Mouse (Mus musculus) liver, embryonic 11.5 days (tissue): ENCODE results near the gene Mkrn1. TPM values are rescaled to one million over a fixed set of nuclear protein-coding genes. Genes with fewer than 3 reads are reported as not detected.
A peak's percentile ranks its signal among the peaks of the same experiment; 100 is the strongest.

Experiments used
- ATAC-seq: fragments of 200-750 bp; cut with Nextera tagmentation; replicated peaks from 2 replicates; pipeline ENCODE4 v1.8.0; 2017; ENCODE audit warnings: moderate number of reproducible peaks, mild to moderate bottlenecking, moderate TSS enrichment, moderate library complexity; ENCODE audit not compliant: low FRiP score
- DNase-seq: peaks from one replicate; pipeline ENCODE4 v3.0.0-alpha.2; 2017; ENCODE audit warnings: low spot score
- H3K27ac ChIP-seq: fragments of 300-500 bp; sonication (generic); 2 replicates; pipeline ENCODE4 v1.5.1; 2014; ENCODE audit warnings: mild to moderate bottlenecking, low read depth, low read length, control low read depth
- H3K27me3 ChIP-seq: fragments of 300-500 bp; sonication (generic); replicated peaks from 2 replicates; pipeline ENCODE4 v1.6.1; 2014; ENCODE audit warnings: low read length, mixed read lengths; ENCODE audit not compliant: control insufficient read depth, insufficient read depth
- H3K36me3 ChIP-seq: fragments of 300-500 bp; sonication (generic); 2 replicates; pipeline ENCODE4 v1.6.1; 2014; ENCODE audit warnings: mild to moderate bottlenecking, low read length, moderate library complexity, mixed read lengths; ENCODE audit not compliant: control insufficient read depth, insufficient read depth
- H3K4me1 ChIP-seq: fragments of 300-500 bp; sonication (generic); replicated peaks from 2 replicates; pipeline ENCODE4 v1.6.1; 2014; ENCODE audit warnings: low read length, mixed read lengths; ENCODE audit not compliant: control insufficient read depth, insufficient read depth
- H3K4me2 ChIP-seq: fragments of 300-500 bp; sonication (generic); 2 replicates; pipeline ENCODE4 v1.6.1; 2014; ENCODE audit warnings: mild to moderate bottlenecking, control low read depth, moderate library complexity
- H3K4me3 ChIP-seq: fragments of 300-500 bp; sonication (generic); 2 replicates; pipeline ENCODE4 v1.5.1; 2014; ENCODE audit warnings: low read depth, low read length, control low read depth
- H3K9ac ChIP-seq: fragments of 300-500 bp; sonication (generic); 2 replicates; pipeline ENCODE4 v1.6.1; 2014; ENCODE audit warnings: low read depth, low read length, control low read depth
- H3K9me3 ChIP-seq: fragments of 300-500 bp; sonication (generic); 2 replicates; pipeline ENCODE4 v1.6.1; 2016; ENCODE audit warnings: low read length, inconsistent platforms, mixed read lengths; ENCODE audit not compliant: control insufficient read depth
- WGBS: fragments of 180-500 bp; shearing (Covaris S2); extraction: QIAGEN DNeasy Blood & Tissue Kit; methylation state at CpG from one replicate; pipeline ENCODE4 v1.1.7; 2014; 5-methylcytosine and 5-hydroxymethylcytosine counted together
- polyA plus RNA-seq: library from polyadenylated mRNA; unstranded; fragments of >200 nt; fragmentation: Nextera tagmentation; extraction: Ambion mirVana; gene quantifications from 2 replicates; pipeline ENCODE4 v1.2.1, GENCODE M21; 2014

The Mkrn1 gene
- polyA plus RNA-seq, 1 experiment from 2014 or later, result 50.8 TPM

- H3K36me3 ChIP-seq, result peaks cover 8% of the 10 kb centered on the region; the same call in 1 of the 2 replicates
These were observed 19.9 kb downstream of the Mkrn1 start for GRCm38 (mm10) chr6:39400343-39400742.

GRCm38 (mm10) chr6:39398342-39398741, 21.9 kb downstream of the Mkrn1 start:
- Histone ChIP-seq H3K36me3 (peaks cover 5% of the 10 kb centered on the region; the same call in 1 of the 2 replicates), H3K4me2 (no peak overlapping the region), H3K27ac (no peak overlapping the region), H3K4me3 (no peak overlapping the region), H3K27me3 (no peaks in the 10 kb centered on the region), H3K4me1 (no peaks in the 10 kb centered on the region), H3K9ac (no peak overlapping the region), H3K9me3 (no peaks in the 10 kb centered on the region)
- DNase-seq (no peak), ATAC-seq (no peak)
- WGBS, result 89% methylated on average over 9 of the region's 9 CpGs

More at GRCm38 (mm10) chr6:39400343-39400742, 19.9 kb downstream of the Mkrn1 start:
- no peak for DNase-seq
- Histone ChIP-seq H3K27ac (no peak overlapping the region), H3K4me1 (no peaks in the 10 kb centered on the region), H3K27me3 (no peaks in the 10 kb centered on the region), H3K4me3 (no peak overlapping the region), H3K4me2 (no peak overlapping the region), H3K9me3 (no peaks in the 10 kb centered on the region), H3K9ac (no peak overlapping the region)
- WGBS, result 81% methylated on average over 7 of the region's 7 CpGs
- no peak for ATAC-seq

- DNase-seq, result no peak
- Histone ChIP-seq H3K27ac (no peak overlapping the region), H3K9me3 (no peaks in the 10 kb centered on the region), H3K4me3 (no peak overlapping the region), H3K36me3 (peaks cover 5% of the 10 kb centered on the region; the same call in 1 of the 2 replicates), H3K4me1 (no peaks in the 10 kb centered on the region), H3K4me2 (no peak overlapping the region), H3K27me3 (no peaks in the 10 kb centered on the region), H3K9ac (no peak overlapping the region)
- WGBS, result 87% methylated on average over 6 of the region's 6 CpGs
- ATAC-seq, result no peak
These were observed 23.2 kb downstream of the Mkrn1 start for GRCm38 (mm10) chr6:39397046-39397445.

- H3K4me2 ChIP-seq, result no peak overlapping the region
- no peak overlapping the region for H3K9ac ChIP-seq
- ATAC-seq (no peak), DNase-seq (no peak)
- 73% methylated on average over 4 of the region's 4 CpGs for WGBS
- no peak overlapping the region for H3K4me3 ChIP-seq
- H3K27me3 ChIP-seq, result no peaks in the 10 kb centered on the region
- H3K4me1 ChIP-seq, result no peaks in the 10 kb centered on the region
- no peaks in the 10 kb centered on the region for H3K9me3 ChIP-seq
- H3K27ac ChIP-seq, result no peak overlapping the region
- peaks cover 5% of the 10 kb centered on the region; the same call in 1 of the 2 replicates for H3K36me3 ChIP-seq
These were observed 24.3 kb downstream of the Mkrn1 start for GRCm38 (mm10) chr6:39395916-39396315.

- Histone ChIP-seq H3K36me3 (peaks cover 5% of the 10 kb centered on the region; the same call in 1 of the 2 replicates), H3K4me2 (no peak overlapping the region), H3K27me3 (no peaks in the 10 kb centered on the region), H3K4me1 (no peaks in the 10 kb centered on the region), H3K27ac (no peak overlapping the region), H3K9ac (no peak overlapping the region), H3K4me3 (no peak overlapping the region), H3K9me3 (no peaks in the 10 kb centered on the region)
- 88% methylated on average over 4 of the region's 4 CpGs for WGBS
- DNase-seq, result no peak
- ATAC-seq, result no peak
These were observed 24.8 kb downstream of the Mkrn1 start for GRCm38 (mm10) chr6:39395471-39395870.

GRCm38 (mm10) chr6:39389988-39390387, 30.3 kb downstream of the Mkrn1 start:
- DNase-seq (no peak), ATAC-seq (no peak)
- no peak overlapping the region for H3K4me2 ChIP-seq
- 86% methylated on average over 2 of the region's 2 CpGs for WGBS
- no peak overlapping the region for H3K9ac ChIP-seq
- H3K27ac ChIP-seq, result no peak overlapping the region
- no peaks in the 10 kb centered on the region for H3K4me1 ChIP-seq
- no peak overlapping the region for H3K4me3 ChIP-seq
- H3K27me3 ChIP-seq, result no peaks in the 10 kb centered on the region; the same call in 1 of the 2 replicates
- no peaks in the 10 kb centered on the region for H3K9me3 ChIP-seq
- no peaks in the 10 kb centered on the region for H3K36me3 ChIP-seq

- ATAC-seq, result no peak
- Histone ChIP-seq H3K4me2 (peak within 1 kb of the TSS; percentile 76), H3K36me3 (no peaks in the 10 kb centered on the region), H3K27me3 (peaks cover 34% of the 10 kb centered on the region), H3K4me1 (peaks cover 8% of the 10 kb centered on the region; the same call in 1 of the 2 replicates), H3K27ac (no peak within 1 kb of the TSS), H3K9ac (peak within 1 kb of the TSS; percentile 34; the same call in 1 of the 2 replicates), H3K4me3 (peak within 1 kb of the TSS; percentile 49), H3K9me3 (no peaks in the 10 kb centered on the region)
- WGBS, result 5% methylated on average over 20 of the region's 20 CpGs
- DNase-seq, result peak; percentile 43
These were observed 39.0 kb downstream of the Mkrn1 start, which contains the start of gene Rab19 for GRCm38 (mm10) chr6:39381125-39381880. Rab19 (plus strand) TSS chr6:39381175.

- WGBS, result 70% methylated on average over 3 of the region's 3 CpGs
- no peak overlapping the region for H3K27ac ChIP-seq
- H3K27me3 ChIP-seq, result peaks cover 34% of the 10 kb centered on the region
- no peaks in the 10 kb centered on the region for H3K9me3 ChIP-seq
- H3K4me1 ChIP-seq, result peaks cover 8% of the 10 kb centered on the region; the same call in 1 of the 2 replicates
- ATAC-seq, result no peak
- no peak for DNase-seq
- no peak overlapping the region for H3K9ac ChIP-seq
- H3K4me2 ChIP-seq, result no peak overlapping the region
- H3K36me3 ChIP-seq, result no peaks in the 10 kb centered on the region
- H3K4me3 ChIP-seq, result no peak overlapping the region
These were observed 40.0 kb downstream of the Mkrn1 start for GRCm38 (mm10) chr6:39380276-39380675.

- DNase-seq (no peak), ATAC-seq (no peak)
- 50% methylated on average over 8 of the region's 8 CpGs for WGBS
- H3K4me1 ChIP-seq, result peaks cover 8% of the 10 kb centered on the region; the same call in 1 of the 2 replicates
- no peaks in the 10 kb centered on the region for H3K9me3 ChIP-seq
- no peaks in the 10 kb centered on the region for H3K36me3 ChIP-seq
- H3K9ac ChIP-seq, result no peak overlapping the region
- peaks cover 34% of the 10 kb centered on the region for H3K27me3 ChIP-seq
- no peak overlapping the region for H3K4me3 ChIP-seq
- H3K4me2 ChIP-seq, result no peak overlapping the region; the same call in 1 of the 2 replicates
- no peak overlapping the region for H3K27ac ChIP-seq
These were observed 40.5 kb downstream of the Mkrn1 start for GRCm38 (mm10) chr6:39379749-39380148.
